Mouse (Mus musculus) right cerebral cortex, postnatal 10 days (tissue): Measurements from ENCODE around the gene Gm4141.
"Not testable (repeated sequence)": the region's sequence is repeated elsewhere in the genome, so short reads cannot be mapped to it uniquely, and the experiment has no call there.

Experiments
- DNase-seq, 2 experiments: peaks; one replicate each; pipeline ENCODE4 v3.0.0; 2021; ENCODE audit warnings: low spot score in 2 of 2

Gm4141 gene

DNA sequence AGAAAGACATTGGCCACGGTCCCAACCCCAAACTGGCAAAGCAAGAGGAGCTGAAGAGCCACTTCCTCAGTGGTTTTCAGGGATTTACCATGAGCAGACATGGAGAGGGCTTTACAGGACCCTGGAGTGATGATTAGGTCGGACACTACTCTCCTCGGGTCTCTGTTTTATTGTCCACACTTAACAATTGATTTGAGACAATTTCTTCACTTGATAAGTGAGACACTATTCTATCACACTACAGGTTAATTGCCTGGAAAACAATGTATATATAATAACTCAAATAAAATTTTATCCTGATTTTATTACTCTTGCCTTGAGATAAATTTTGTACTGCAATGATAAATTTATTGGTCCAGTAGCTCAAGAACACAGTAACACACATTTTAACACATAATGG, at the start of gene Gm4141:
TSS of gene Gm4141 (minus strand) at position 101 of the 400 bp plus-strand sequence.
- not testable (repeated sequence) for DNase-seq

GRCm38 (mm10) chr7:20598921-20599320, 22.9 kb upstream of the Gm4141 start, which contains the start of gene Gm4513:
Gm4513 (minus strand) TSS chr7:20599021.
- DNase-seq = not testable (repeated sequence)

GRCm38 (mm10) chr7:20545657-20546056, 30.4 kb downstream of the Gm4141 start, which contains the start of gene Gm5726:
Gm5726 (minus strand) TSS chr7:20545757.
- not testable (repeated sequence) for DNase-seq

- not testable (repeated sequence) for DNase-seq
Observed at GRCm38 (mm10) chr7:20533537-20533936, 42.5 kb downstream of the Gm4141 start, which contains the start of gene Vmn1r104. Vmn1r104 (plus strand) TSS chr7:20533837.
